Mouse (Mus musculus) neural tube, embryonic 10.5 days (tissue): Measurements from ENCODE around the gene Tmem40.

Experiments
- DNase-seq: peaks from one replicate; pipeline ENCODE4 v3.0.0-alpha.2; 2017; ENCODE audit warnings: low spot score; ENCODE audit errors: extremely low spot score

The Tmem40 gene

DNA sequence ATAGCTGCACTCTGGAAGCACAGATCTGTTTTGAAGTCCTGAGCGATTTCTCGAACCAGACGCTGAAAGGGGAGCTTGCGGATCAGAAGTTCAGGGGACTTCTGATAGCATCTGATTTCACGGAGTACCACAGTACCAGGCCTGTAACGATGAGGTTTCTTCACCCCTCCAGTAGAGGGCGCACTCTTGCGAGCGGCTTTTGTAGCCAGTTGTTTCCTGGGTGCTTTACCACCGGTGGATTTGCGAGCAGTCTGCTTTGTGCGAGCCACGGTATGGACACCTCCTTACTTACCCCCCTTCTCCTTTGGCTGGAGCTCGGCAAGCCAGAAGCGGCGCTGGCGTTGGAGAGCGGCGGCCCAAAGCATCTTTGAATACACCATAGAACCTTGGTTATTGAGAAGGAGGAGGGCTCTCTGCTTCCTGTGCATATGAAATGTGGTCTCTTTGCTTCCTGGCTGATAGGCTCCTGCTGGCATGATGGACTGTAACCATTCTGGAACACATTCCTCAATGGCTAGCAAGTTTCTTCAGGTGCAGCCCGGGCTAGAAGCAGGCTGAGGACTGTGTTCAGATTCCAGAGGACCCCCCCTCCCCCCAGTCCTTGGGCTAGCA lies 8.0 kb upstream of the Tmem40 start:
- no peak for DNase-seq

GRCm38 (mm10) chr6:115768207-115768606 lies 6.0 kb upstream of the Tmem40 start:
- DNase-seq = no peak

- no peak for DNase-seq
These were observed 5.1 kb upstream of the Tmem40 start for GRCm38 (mm10) chr6:115767357-115767756.

GRCm38 (mm10) chr6:115764179-115764578 lies 2.0 kb upstream of the Tmem40 start:
- DNase-seq = peak; percentile 75

GRCm38 (mm10) chr6:115760982-115761381 lies 1.2 kb downstream of the Tmem40 start:
- DNase-seq = no peak

DNA sequence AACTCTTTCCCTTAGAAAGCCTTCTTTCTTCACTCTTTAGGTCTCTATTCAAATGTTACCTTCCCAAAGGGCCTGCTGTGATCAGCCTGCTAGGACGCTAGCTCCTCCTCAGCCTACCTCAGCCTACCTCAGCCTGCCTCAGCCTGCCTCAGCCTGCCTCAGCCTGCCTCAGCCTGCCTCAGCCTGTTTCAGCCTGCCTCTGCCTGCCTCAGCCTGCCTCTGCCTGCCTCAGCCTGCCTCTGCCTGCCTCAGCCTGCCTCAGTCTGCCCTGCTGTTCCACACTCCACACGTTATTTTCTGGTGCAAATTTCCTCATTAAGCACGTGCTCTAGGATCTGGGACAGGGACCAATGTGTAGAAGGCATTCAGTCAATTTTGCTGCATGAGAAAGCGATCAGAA lies 2.1 kb downstream of the Tmem40 start:
- DNase-seq = no peak

DNA sequence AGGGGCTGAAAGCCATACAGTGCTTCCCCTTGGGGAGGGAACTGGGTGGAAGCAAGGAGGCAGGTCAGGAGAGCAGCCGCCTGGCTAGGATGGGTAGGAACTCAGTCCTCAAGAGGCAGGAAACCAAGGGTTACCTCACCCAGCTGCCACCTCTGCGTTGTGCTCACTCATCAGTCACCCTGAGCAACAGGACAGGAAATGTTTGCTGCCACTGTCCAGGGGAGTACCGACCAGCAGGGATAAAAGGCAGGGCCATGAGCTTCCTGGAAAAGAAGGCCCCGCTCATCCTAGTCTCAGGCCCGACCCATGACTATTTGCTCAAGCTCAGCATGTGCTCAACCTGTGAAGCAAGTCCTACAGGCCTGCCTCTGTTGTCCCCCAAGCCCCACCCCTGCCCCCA lies 2.7 kb downstream of the Tmem40 start:
- DNase-seq = no peak

DNA sequence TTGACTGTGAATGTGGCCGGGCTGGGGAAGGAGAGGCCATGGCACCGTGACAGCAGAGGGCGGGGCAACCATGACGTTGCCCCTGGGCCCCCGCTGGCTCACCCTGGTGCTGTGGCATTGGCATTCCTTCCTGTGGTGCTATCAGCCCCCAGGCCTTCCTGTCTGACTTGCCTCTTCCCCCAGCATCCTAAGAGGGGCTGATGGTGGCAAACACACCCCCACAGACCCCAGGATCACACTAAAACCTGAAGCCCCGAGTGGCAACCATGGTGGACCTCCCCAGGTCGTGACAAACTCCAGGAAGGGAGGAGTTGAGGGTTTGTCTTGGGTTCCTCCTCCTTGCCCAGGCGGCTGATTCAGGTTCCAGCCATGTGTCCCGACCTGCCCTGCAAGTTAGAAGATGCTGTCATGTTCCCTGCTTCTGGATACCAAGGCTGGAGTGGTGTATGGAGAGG lies 3.2 kb downstream of the Tmem40 start:
- no peak for DNase-seq

DNA sequence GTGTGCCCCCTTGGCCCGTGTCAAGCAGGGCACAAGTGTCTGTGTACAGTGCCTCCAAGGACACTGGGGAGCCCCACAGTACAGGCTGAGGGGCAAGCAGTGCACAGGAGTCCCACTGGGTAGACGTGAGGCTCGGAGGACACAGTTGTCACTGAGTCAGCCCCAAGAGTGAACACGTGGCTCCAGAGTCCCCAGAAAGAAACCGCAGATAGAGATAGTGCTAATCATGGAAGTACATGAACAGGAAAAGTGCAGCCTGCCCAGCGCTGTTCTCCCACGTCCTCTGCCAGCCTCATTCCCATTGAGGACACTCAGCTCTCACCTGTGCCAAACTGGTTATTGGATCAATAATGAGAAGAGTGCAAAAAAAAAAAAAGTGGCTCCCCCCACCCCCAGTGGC lies 6.7 kb downstream of the Tmem40 start:
- DNase-seq = no peak

DNA sequence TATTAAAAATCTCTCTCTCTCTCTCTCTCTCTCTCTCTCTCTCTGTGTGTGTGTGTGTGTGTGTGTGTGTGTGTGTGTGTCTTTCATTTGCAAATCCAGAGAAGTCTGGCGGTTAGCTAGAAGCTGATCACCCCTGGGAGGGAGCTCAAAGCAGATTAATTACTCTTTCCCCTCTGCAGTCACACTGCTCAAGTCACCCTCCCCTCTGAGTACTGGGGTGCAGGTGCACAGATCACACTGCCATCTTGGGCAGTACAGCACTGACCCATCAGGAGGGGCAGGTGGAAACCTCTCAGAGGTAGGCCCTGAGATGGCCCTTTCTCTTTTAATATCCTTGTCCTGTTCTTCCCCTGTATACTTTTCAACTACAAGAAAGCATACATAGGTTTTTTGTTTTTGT lies 15.9 kb downstream of the Tmem40 start:
- DNase-seq = no peak

GRCm38 (mm10) chr6:115743569-115743968 lies 18.6 kb downstream of the Tmem40 start:
- no peak for DNase-seq

DNA sequence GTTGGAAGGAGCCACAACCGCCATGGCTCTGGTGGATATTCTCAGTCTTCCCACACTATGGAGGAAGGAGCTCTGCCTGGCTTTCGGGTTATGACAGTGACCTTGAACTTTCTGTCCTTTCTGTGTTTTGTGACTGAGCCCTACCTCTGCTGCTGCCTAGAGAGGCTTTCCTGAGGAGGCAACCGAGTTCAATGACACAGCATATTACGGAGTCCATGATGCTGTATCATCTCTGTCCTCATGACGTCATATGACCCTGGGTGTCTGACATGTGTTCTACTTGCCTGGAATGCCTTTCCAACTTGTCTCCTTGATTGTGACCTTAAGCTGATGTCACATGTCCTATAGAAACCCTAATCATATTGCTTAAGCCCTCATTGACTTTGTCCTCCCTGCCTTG lies 23.2 kb downstream of the Tmem40 start:
- DNase-seq = no peak

DNA sequence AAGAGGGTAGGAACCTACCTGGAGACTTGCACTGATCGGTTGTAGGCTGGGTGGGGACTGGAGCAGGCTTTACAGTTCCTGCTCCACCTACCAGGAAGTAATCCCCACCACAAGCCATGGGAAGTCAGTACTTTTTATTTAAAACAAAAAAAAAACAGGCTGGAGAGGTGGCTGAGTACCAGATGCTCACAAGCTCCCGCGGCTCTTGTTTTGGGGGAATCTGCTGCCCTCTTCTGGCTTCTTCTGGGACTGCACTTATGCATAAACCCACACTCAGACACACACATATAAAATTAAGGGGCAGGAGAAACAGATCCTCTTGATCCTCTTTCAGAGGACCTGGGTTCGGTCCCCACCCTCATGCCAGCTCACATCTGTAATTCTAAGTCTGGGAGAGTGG lies 27.3 kb downstream of the Tmem40 start:
- DNase-seq = peak; percentile 22

GRCm38 (mm10) chr6:115732341-115732928 lies 29.8 kb downstream of the Tmem40 start:
- no peak for DNase-seq

- no peak for DNase-seq
These were observed 31.5 kb downstream of the Tmem40 start for GRCm38 (mm10) chr6:115730560-115731342.

DNA sequence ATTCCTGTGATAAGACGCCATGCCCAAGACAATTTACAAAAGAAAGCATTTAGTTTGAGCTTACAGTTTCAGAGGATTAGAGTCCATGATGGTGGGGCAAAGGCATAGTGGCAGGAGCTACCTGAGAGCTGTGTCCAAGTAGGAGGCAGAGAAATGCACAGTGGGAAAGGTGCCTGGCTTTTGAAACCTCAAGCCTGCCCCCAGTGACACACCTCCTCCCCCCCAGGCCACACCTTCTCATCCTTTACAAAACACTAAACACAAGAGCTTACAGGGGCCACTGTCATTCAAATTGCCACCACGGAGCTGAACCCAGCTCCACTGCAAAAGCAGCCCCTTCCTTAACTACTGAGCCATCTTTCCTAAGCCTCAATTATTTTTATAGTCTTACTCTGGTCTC lies 34.6 kb downstream of the Tmem40 start:
- DNase-seq = no peak

GRCm38 (mm10) chr6:115727108-115727507 lies 35.1 kb downstream of the Tmem40 start:
- DNase-seq = peak; percentile 63

DNA sequence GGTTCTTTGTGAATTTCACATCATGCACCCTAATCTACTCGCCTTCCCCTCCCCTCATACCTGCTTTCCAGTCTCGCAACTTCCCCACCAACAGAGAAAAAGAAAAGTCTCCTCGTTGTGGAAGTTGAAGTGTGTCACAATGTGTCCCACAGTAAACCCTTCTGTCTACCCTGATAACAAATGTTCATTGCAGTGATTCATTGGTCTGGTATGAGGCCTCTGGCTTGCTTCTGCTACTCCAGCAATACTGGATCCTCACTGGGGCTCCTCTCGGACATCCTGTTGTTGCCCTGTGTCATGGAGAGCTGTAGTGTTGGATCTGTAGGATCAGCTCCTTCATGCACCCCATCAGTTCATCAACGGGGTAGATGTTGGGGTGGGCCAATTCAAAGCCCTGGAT lies 40.0 kb downstream of the Tmem40 start:
- DNase-seq = no peak

DNA sequence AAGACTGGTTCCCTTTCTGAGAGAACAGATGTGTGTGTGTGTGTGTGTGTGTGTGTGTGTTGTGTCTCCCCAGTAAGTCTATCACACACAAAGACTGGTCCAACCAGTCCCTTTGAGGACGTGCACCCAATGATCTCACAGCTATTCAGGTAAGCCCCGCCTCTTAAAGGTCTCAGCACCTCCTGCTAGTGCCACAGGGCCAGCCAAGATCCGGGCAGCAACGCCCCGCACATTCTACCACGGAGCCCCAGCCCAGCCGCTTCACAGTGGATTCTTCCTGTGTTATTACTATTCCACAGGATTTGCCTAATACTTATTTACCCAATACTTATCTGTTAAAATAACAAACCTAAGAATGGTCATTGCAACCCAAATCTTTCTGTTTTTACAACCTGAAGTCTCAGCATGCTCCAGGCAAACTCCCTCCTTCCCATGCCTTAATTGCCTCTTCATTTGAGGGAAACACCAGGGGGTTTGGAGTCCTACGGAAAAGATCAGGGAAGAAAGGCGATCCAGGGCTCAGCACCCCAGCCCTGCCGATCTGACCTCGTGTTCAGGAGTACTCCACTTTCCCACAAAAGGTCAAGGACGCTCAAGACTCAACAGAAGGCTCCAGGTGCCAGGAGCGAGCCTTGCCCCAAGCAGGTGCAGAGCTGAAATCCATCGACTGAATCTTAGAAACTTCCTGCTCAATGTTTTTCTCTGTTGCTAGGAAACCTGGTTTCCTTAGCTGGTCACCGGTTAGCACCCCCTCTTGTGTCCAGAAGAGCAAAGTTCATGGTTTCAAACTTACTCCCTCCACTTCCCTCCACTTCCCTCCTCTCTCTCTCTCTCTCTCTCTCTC lies 44.3 kb downstream of the Tmem40 start:
- DNase-seq = peak; percentile 35

DNA sequence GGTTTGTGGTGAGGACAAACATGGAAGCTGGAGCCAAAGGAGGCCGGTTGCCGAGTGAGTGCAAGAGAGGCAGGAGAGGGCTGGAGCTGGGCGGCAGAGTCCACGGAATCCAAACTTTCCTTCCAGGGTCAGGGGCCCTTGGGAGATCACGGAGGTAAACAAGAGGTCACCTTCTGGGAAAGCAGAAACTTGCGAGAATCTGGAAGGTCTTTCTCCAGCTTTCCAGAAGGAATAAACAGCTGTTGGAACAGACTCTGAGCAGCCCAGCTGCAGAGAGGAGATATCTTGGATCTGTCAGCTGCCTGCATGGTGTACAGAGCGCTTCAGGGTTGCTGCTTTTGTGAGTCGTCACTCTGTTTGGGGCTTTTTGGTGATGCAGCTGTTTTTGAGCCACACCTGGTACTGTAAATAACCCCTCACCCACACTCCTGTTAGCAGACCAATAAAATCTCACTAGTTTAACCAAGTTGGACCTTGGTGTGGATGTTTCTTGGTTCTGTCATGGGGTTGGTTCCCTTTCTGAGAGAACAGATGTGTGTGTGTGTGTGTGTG lies 45.0 kb downstream of the Tmem40 start:
- peak; percentile 46 for DNase-seq

DNA sequence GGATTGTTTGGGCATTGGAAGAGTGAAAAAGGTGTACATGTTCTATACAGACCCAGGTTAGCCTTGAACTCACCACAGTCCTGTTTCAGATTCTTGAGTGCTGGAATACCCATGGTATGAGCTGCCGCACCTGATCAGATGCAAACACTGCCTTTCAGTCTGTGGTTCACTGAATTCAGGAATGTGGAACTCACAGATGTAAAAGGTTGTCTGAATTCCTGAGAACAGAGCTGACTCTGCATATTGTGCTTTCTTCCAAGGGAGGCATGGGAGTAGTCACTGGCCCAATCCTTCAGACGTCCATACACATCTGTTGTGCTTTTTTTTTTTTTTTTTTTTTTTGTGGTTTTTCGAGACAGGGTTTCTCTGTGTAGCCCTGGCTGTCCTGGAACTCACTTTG lies 50.9 kb downstream of the Tmem40 start:
- no peak for DNase-seq
